Mouse (Mus musculus): ENCODE data around the gene Zbtb2. TPM values are rescaled to one million over a fixed set of nuclear protein-coding genes. Genes with fewer than 3 reads are reported as not detected.
A peak's percentile ranks its signal among the peaks of the same experiment; 100 is the strongest.

Zbtb2 gene
- polyA plus RNA-seq, 1 experiment, result 3.8 TPM

DNA sequence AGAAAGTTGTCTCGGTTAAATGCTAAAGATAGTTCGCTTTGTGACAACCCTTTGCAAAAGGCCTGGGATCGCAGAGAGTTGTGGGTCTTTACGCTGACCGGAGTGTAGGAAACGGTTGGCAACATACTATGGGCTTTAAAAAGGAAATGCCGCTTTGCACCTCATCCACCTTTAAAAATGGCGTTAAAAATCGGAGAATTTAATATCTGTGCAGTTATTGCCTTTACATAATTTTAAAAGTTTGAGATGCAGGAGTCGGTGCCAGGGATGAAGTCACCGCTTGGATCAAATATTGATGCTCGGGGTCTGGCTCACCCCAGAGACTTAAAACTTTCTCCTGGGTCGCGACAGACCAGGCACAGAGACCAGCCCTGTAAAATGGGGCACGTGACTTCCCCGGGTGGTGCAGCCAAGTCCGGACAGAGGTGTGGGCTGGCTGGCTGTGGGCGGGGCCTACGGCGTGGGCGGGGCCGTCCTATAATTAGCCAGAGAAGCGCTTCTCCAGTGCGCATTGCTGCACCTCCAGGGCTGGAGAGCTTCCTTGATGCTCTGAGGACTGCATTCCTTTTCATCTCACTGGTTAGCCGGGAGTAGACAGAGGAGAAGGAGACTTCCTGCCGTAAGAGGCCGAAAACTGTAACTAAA, 53.7 kb downstream of the Zbtb2 start:
- H3K4me3 ChIP-seq, result peak overlapping the region; percentile 1
- TF ChIP-seq USF1 (IDR thresholded peaks at IDR 0.05; ENCODE audit: low read depth) (peak; percentile 83), MYOG (IDR thresholded peaks at IDR 0.05; ENCODE audit: control insufficient read depth in 1 of 3, insufficient read depth in 1 of 3, insufficient read length in 2 of 3, low read depth in 2 of 3) (no peak)
- no peak overlapping the region for H3ac ChIP-seq (ENCODE audit: control insufficient read depth, insufficient read length)
- no peaks in the 10 kb centered on the region for H3K27me3 ChIP-seq (ENCODE audit: control insufficient read depth, insufficient read depth, insufficient read length)
- no peaks in the 10 kb centered on the region for H3K36me3 ChIP-seq (ENCODE audit: control insufficient read depth, insufficient read depth)
- peak overlapping the region; percentile 71 for H3K4me2 ChIP-seq (ENCODE audit: low read depth)
- H3K79me2 ChIP-seq (ENCODE audit: control insufficient read depth, insufficient read depth), result no peaks in the 10 kb centered on the region

DNA sequence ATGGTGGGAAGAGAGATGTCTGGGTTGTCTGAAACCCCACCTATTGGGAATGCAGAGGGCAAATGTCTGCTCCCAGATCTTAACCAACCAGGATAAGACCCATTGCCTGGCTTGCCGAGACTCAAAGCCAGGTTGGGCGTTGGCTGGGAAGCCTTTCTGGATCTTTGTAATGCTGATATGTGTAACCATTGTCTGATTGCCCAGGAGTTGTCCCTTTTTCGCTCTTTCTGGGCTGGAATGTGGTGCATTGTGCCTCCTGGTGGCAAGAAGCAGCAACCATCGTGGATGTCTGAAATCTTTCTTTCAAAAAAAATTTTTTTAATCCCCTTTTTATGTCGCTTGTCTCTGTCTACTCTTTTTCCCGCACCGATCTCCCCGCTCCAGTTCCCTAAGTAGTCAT, 54.6 kb downstream of the Zbtb2 start:
- Histone ChIP-seq H3K79me2 (ENCODE audit: control insufficient read depth, insufficient read depth) (no peaks in the 10 kb centered on the region), H3K27me3 (ENCODE audit: control insufficient read depth, insufficient read depth, insufficient read length) (no peaks in the 10 kb centered on the region), H3K4me2 (ENCODE audit: low read depth) (peak overlapping the region; percentile 71), H3K4me3 (no peak overlapping the region), H3ac (ENCODE audit: control insufficient read depth, insufficient read length) (no peak overlapping the region), H3K36me3 (ENCODE audit: control insufficient read depth, insufficient read depth) (no peaks in the 10 kb centered on the region)
- TF ChIP-seq REST (IDR thresholded peaks at IDR 0.05; ENCODE audit: insufficient read depth, insufficient read length) (no peak), USF1 (IDR thresholded peaks at IDR 0.05; ENCODE audit: low read depth) (no peak), MYOD1 (IDR thresholded peaks at IDR 0.05; ENCODE audit: control insufficient read depth in 1 of 3, insufficient read length in 2 of 3, low read depth in 2 of 3) (no peak), MYOG (IDR thresholded peaks at IDR 0.05; ENCODE audit: control insufficient read depth in 1 of 3, insufficient read depth in 1 of 3, insufficient read length in 2 of 3, low read depth in 2 of 3) (no peak), TCF12 (IDR thresholded peaks at IDR 0.05; ENCODE audit: insufficient read depth, poor library complexity, severe bottlenecking) (no peak), SRF (IDR thresholded peaks at IDR 0.05; ENCODE audit: control insufficient read depth, insufficient read length, low read depth) (no peak), POLR2AphosphoS2 (IDR thresholded peaks at IDR 0.05; ENCODE audit: insufficient read length, low read depth) (no peak), MAX (IDR thresholded peaks at IDR 0.05; ENCODE audit: low read depth) (no peak), POLR2A (IDR thresholded peaks at IDR 0.05; ENCODE audit: insufficient read length, low read depth) (no peak), CEBPB (IDR thresholded peaks at IDR 0.05; ENCODE audit: insufficient read depth, poor library complexity, severe bottlenecking) (no peak), E2F4 (IDR thresholded peaks at IDR 0.05; ENCODE audit: insufficient read depth) (no peak), TCF3 (IDR thresholded peaks at IDR 0.05; ENCODE audit: insufficient read length, low read depth) (no peak)

DNA sequence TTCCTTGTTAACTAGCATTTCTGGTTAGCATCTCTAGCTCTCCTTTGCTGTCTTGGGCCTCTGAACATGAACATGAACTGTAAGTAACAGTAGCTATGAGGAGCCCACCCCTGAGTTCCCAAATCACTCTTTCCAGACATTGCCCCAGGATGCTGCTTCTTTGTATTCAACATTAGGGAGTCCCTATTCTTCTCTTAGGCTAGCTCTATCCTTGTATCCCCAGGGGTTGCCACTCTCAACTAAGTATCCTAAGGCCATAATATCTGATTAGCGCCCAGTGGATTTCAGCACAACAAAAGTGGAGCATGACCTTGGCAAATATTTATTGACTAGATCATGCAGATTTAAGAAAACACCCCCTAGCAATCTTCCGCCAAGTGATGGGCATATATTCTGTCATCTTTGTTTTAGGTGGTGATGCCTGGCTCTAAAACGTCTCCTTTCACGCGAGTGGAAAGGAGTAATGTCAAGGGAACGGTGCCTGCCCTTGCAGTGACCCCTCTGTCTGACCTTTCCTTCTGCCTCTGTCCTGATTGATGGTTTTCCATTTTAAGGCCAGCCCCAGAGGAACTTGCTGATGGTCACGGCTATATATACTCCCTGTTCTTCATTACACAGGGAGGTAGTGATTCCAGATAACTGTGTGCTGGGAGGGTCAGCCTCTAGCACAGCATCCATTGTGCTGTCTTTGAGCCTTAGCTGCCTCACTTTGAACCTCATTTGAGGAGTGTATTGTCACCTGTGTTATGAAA, 55.5 kb downstream of the Zbtb2 start:
- Histone ChIP-seq H3K36me3 (ENCODE audit: control insufficient read depth, insufficient read depth) (no peaks in the 10 kb centered on the region), H3K27me3 (ENCODE audit: control insufficient read depth, insufficient read depth, insufficient read length) (no peaks in the 10 kb centered on the region), H3K79me2 (ENCODE audit: control insufficient read depth, insufficient read depth) (no peaks in the 10 kb centered on the region), H3K4me2 (ENCODE audit: low read depth) (no peak overlapping the region), H3K4me3 (no peak overlapping the region), H3ac (ENCODE audit: control insufficient read depth, insufficient read length) (no peak overlapping the region)
- TF ChIP-seq MYOD1 (IDR thresholded peaks at IDR 0.05; ENCODE audit: control insufficient read depth in 1 of 3, insufficient read length in 2 of 3, low read depth in 2 of 3) (no peak), E2F4 (IDR thresholded peaks at IDR 0.05; ENCODE audit: insufficient read depth) (no peak), USF1 (IDR thresholded peaks at IDR 0.05; ENCODE audit: low read depth) (no peak), TCF12 (IDR thresholded peaks at IDR 0.05; ENCODE audit: insufficient read depth, poor library complexity, severe bottlenecking) (no peak), POLR2AphosphoS2 (IDR thresholded peaks at IDR 0.05; ENCODE audit: insufficient read length, low read depth) (no peak), TCF3 (IDR thresholded peaks at IDR 0.05; ENCODE audit: insufficient read length, low read depth) (no peak), REST (IDR thresholded peaks at IDR 0.05; ENCODE audit: insufficient read depth, insufficient read length) (no peak), POLR2A (IDR thresholded peaks at IDR 0.05; ENCODE audit: insufficient read length, low read depth) (no peak), SRF (IDR thresholded peaks at IDR 0.05; ENCODE audit: control insufficient read depth, insufficient read length, low read depth) (no peak), MYOG (IDR thresholded peaks at IDR 0.05; ENCODE audit: control insufficient read depth in 1 of 3, insufficient read depth in 1 of 3, insufficient read length in 2 of 3, low read depth in 2 of 3) (no peak), MAX (IDR thresholded peaks at IDR 0.05; ENCODE audit: low read depth) (no peak), CEBPB (IDR thresholded peaks at IDR 0.05; ENCODE audit: insufficient read depth, poor library complexity, severe bottlenecking) (no peak)

GRCm38 (mm10) chr10:4327716-4328115, 60.2 kb downstream of the Zbtb2 start:
- Histone ChIP-seq H3K36me3 (ENCODE audit: control insufficient read depth, insufficient read depth) (no peaks in the 10 kb centered on the region), H3K27me3 (ENCODE audit: control insufficient read depth, insufficient read depth, insufficient read length) (no peaks in the 10 kb centered on the region), H3K4me3 (no peak overlapping the region), H3ac (ENCODE audit: control insufficient read depth, insufficient read length) (no peak overlapping the region), H3K79me2 (ENCODE audit: control insufficient read depth, insufficient read depth) (no peaks in the 10 kb centered on the region), H3K4me2 (ENCODE audit: low read depth) (no peak overlapping the region)
- TF ChIP-seq TCF3 (IDR thresholded peaks at IDR 0.05; ENCODE audit: insufficient read length, low read depth), result no peak
- no peak for TF ChIP-seq MYOG (IDR thresholded peaks at IDR 0.05; ENCODE audit: control insufficient read depth in 1 of 3, insufficient read depth in 1 of 3, insufficient read length in 2 of 3, low read depth in 2 of 3)
- no peak for TF ChIP-seq SRF (IDR thresholded peaks at IDR 0.05; ENCODE audit: control insufficient read depth, insufficient read length, low read depth)
- no peak for TF ChIP-seq CEBPB (IDR thresholded peaks at IDR 0.05; ENCODE audit: insufficient read depth, poor library complexity, severe bottlenecking)
- TF ChIP-seq REST (IDR thresholded peaks at IDR 0.05; ENCODE audit: insufficient read depth, insufficient read length), result no peak
- TF ChIP-seq E2F4 (IDR thresholded peaks at IDR 0.05; ENCODE audit: insufficient read depth), result no peak
- no peak for TF ChIP-seq POLR2A (IDR thresholded peaks at IDR 0.05; ENCODE audit: insufficient read length, low read depth)
- no peak for TF ChIP-seq POLR2AphosphoS2 (IDR thresholded peaks at IDR 0.05; ENCODE audit: insufficient read length, low read depth)
- TF ChIP-seq MAX (IDR thresholded peaks at IDR 0.05; ENCODE audit: low read depth), result no peak
- TF ChIP-seq TCF12 (IDR thresholded peaks at IDR 0.05; ENCODE audit: insufficient read depth, poor library complexity, severe bottlenecking), result no peak
- no peak for TF ChIP-seq MYOD1 (IDR thresholded peaks at IDR 0.05; ENCODE audit: control insufficient read depth in 1 of 3, insufficient read length in 2 of 3, low read depth in 2 of 3)
- no peak for TF ChIP-seq USF1 (IDR thresholded peaks at IDR 0.05; ENCODE audit: low read depth)
